Mouse (Mus musculus) heart, embryonic 11.5 days (tissue): ENCODE results near the gene Agbl4. TPM values are rescaled to one million over a fixed set of nuclear protein-coding genes. Genes with fewer than 3 reads are reported as not detected.

Experiments
- ATAC-seq: fragments of 200-750 bp; cut with Nextera tagmentation; replicated peaks from 2 replicates; pipeline ENCODE4 v1.8.0; 2017; ENCODE audit warnings: moderate library complexity; ENCODE audit not compliant: insufficient number of reproducible peaks, low FRiP score, low TSS enrichment
- H3K27ac ChIP-seq: fragments of 300-500 bp; sonication (generic); 2 replicates; pipeline ENCODE4 v1.5.1; 2014; ENCODE audit warnings: mild to moderate bottlenecking, low read depth, low read length
- H3K27me3 ChIP-seq: fragments of 300-500 bp; sonication (generic); 2 replicates; pipeline ENCODE4 v1.6.1; 2014; ENCODE audit warnings: mild to moderate bottlenecking, low read length, mixed read lengths; ENCODE audit not compliant: control insufficient read depth, insufficient read depth
- H3K36me3 ChIP-seq: fragments of 300-500 bp; sonication (generic); 2 replicates; pipeline ENCODE4 v1.6.1; 2014; ENCODE audit warnings: mild to moderate bottlenecking, low read length, moderate library complexity, mixed read lengths; ENCODE audit not compliant: control insufficient read depth, insufficient read depth
- H3K4me1 ChIP-seq: fragments of 300-500 bp; sonication (generic); 2 replicates; pipeline ENCODE4 v1.6.1; 2014; ENCODE audit warnings: low read length; ENCODE audit not compliant: control insufficient read depth, insufficient read depth
- H3K4me2 ChIP-seq: fragments of 300-500 bp; sonication (generic); 2 replicates; pipeline ENCODE4 v1.6.1; 2014; ENCODE audit warnings: mild to moderate bottlenecking, moderate library complexity
- H3K4me3 ChIP-seq: fragments of 300-500 bp; sonication (generic); 2 replicates; pipeline ENCODE4 v1.5.1; 2014; ENCODE audit warnings: low read depth, low read length
- H3K9ac ChIP-seq: fragments of 300-500 bp; sonication (generic); 2 replicates; pipeline ENCODE4 v1.6.1; 2014; ENCODE audit warnings: mild to moderate bottlenecking, low read depth, low read length, moderate library complexity
- H3K9me3 ChIP-seq: fragments of 300-500 bp; sonication (generic); replicated peaks from 2 replicates; pipeline ENCODE4 v1.6.1; 2016; ENCODE audit warnings: low read length; ENCODE audit not compliant: control insufficient read depth
- WGBS: fragments of 180-500 bp; shearing (Covaris S2); extraction: QIAGEN DNeasy Blood & Tissue Kit; methylation state at CpG from one replicate; pipeline ENCODE4 v1.1.7; 2014; ENCODE audit not compliant: insufficient replicate concordance; 5-methylcytosine and 5-hydroxymethylcytosine counted together
- polyA plus RNA-seq: library from polyadenylated mRNA; unstranded; fragments of >200 nt; fragmentation: Nextera tagmentation; extraction: Ambion mirVana; gene quantifications from 2 replicates; pipeline ENCODE4 v1.2.1, GENCODE M21; 2014

Gene Agbl4
- polyA plus RNA-seq, 1 experiment from 2014 or later = 0.90 TPM

- H3K4me2 ChIP-seq = no peak overlapping the region
- H3K9me3 ChIP-seq = no peaks in the 10 kb centered on the region
- H3K36me3 ChIP-seq = no peaks in the 10 kb centered on the region
- no peaks in the 10 kb centered on the region for H3K27me3 ChIP-seq
- H3K4me3 ChIP-seq = no peak overlapping the region
- no peak overlapping the region for H3K9ac ChIP-seq
- H3K27ac ChIP-seq = no peak overlapping the region
- ATAC-seq = no peak
- WGBS = 56% methylated on average over 1 of the region's 1 CpGs
- H3K4me1 ChIP-seq = peaks cover 2% of the 10 kb centered on the region; the same call in 1 of the 2 replicates
These were observed 1045.2 kb downstream of the Agbl4 start for GRCm38 (mm10) chr4:111442435-111443238.

- Histone ChIP-seq H3K36me3 (no peaks in the 10 kb centered on the region), H3K4me1 (peaks cover 2% of the 10 kb centered on the region; the same call in 1 of the 2 replicates), H3K27me3 (no peaks in the 10 kb centered on the region), H3K27ac (no peak overlapping the region), H3K9me3 (no peaks in the 10 kb centered on the region), H3K4me3 (no peak overlapping the region), H3K4me2 (no peak overlapping the region), H3K9ac (no peak overlapping the region)
- 75% methylated on average over 10 of the region's 10 CpGs for WGBS
- no peak for ATAC-seq
These were observed 1046.6 kb downstream of the Agbl4 start for GRCm38 (mm10) chr4:111443906-111444615.

GRCm38 (mm10) chr4:111444616-111445160 is 1047.2 kb downstream of the Agbl4 start:
- H3K9ac ChIP-seq = no peak overlapping the region
- no peaks in the 10 kb centered on the region for H3K36me3 ChIP-seq
- no peaks in the 10 kb centered on the region for H3K27me3 ChIP-seq
- H3K4me2 ChIP-seq = no peak overlapping the region
- peaks cover 2% of the 10 kb centered on the region; the same call in 1 of the 2 replicates for H3K4me1 ChIP-seq
- no peak for ATAC-seq
- WGBS = 73% methylated on average over 1 of the region's 1 CpGs
- H3K27ac ChIP-seq = no peak overlapping the region
- no peak overlapping the region for H3K4me3 ChIP-seq
- H3K9me3 ChIP-seq = no peaks in the 10 kb centered on the region

- Histone ChIP-seq H3K27me3 (no peaks in the 10 kb centered on the region), H3K27ac (no peak overlapping the region), H3K36me3 (no peaks in the 10 kb centered on the region), H3K4me3 (no peak overlapping the region), H3K9ac (no peak overlapping the region), H3K4me1 (peaks cover 12% of the 10 kb centered on the region), H3K4me2 (no peak overlapping the region), H3K9me3 (no peaks in the 10 kb centered on the region)
- no peak for ATAC-seq
- 84% methylated on average over 3 of the region's 3 CpGs for WGBS
These were observed 1050.5 kb downstream of the Agbl4 start for GRCm38 (mm10) chr4:111447918-111448317.

GRCm38 (mm10) chr4:111448586-111448985 is 1051.1 kb downstream of the Agbl4 start:
- no peak for ATAC-seq
- no peak overlapping the region for H3K9ac ChIP-seq

GRCm38 (mm10) chr4:111449442-111450199 is 1052.2 kb downstream of the Agbl4 start:
- H3K27me3 ChIP-seq = no peaks in the 10 kb centered on the region
- WGBS = 51% methylated on average over 7 of the region's 7 CpGs
- H3K9me3 ChIP-seq = no peaks in the 10 kb centered on the region
- H3K27ac ChIP-seq = no peak overlapping the region
- H3K4me3 ChIP-seq = no peak overlapping the region
- H3K4me2 ChIP-seq = no peak overlapping the region
- ATAC-seq = no peak
- 0 out of 2 replicates have a peak, but pooled peaks cover 5% of the 10 kb centered on the region for H3K36me3 ChIP-seq
- no peak overlapping the region for H3K9ac ChIP-seq
- peaks cover 12% of the 10 kb centered on the region for H3K4me1 ChIP-seq

More at GRCm38 (mm10) chr4:111448586-111448985, 1051.1 kb downstream of the Agbl4 start:
- H3K9me3 ChIP-seq = no peaks in the 10 kb centered on the region
- no peak overlapping the region for H3K4me3 ChIP-seq
- H3K36me3 ChIP-seq = no peaks in the 10 kb centered on the region
- H3K27me3 ChIP-seq = no peaks in the 10 kb centered on the region
- peaks cover 12% of the 10 kb centered on the region for H3K4me1 ChIP-seq
- H3K4me2 ChIP-seq = no peak overlapping the region
- WGBS = 90% methylated on average over 4 of the region's 4 CpGs
- no peak overlapping the region for H3K27ac ChIP-seq

GRCm38 (mm10) chr4:111451283-111451918 is 1053.9 kb downstream of the Agbl4 start:
- H3K4me2 ChIP-seq = no peak overlapping the region
- H3K4me1 ChIP-seq = peaks cover 12% of the 10 kb centered on the region
- no peaks in the 10 kb centered on the region for H3K9me3 ChIP-seq
- peak; percentile 33; the same call in 1 of the 2 replicates for ATAC-seq
- no peak overlapping the region for H3K4me3 ChIP-seq
- H3K27me3 ChIP-seq = no peaks in the 10 kb centered on the region
- WGBS = 38% methylated on average over 7 of the region's 7 CpGs
- no peak overlapping the region for H3K9ac ChIP-seq
- H3K36me3 ChIP-seq = peaks cover 5% of the 10 kb centered on the region; the same call in 1 of the 2 replicates
- no peak overlapping the region for H3K27ac ChIP-seq

- no peak overlapping the region for H3K9ac ChIP-seq
- ATAC-seq = no peak
- H3K4me3 ChIP-seq = no peak overlapping the region
- H3K27me3 ChIP-seq = no peaks in the 10 kb centered on the region
- peaks cover 5% of the 10 kb centered on the region; the same call in 1 of the 2 replicates for H3K36me3 ChIP-seq
- no peak overlapping the region for H3K27ac ChIP-seq
- no peak overlapping the region for H3K4me2 ChIP-seq
- WGBS = 78% methylated on average over 5 of the region's 5 CpGs
- no peaks in the 10 kb centered on the region for H3K9me3 ChIP-seq
- H3K4me1 ChIP-seq = peaks cover 14% of the 10 kb centered on the region
These were observed 1054.7 kb downstream of the Agbl4 start for GRCm38 (mm10) chr4:111452192-111452591.
